Mouse (Mus musculus) kidney, adult 2 months (tissue): ENCODE results near the gene Rassf8.

Source experiments
- CTCF ChIP-seq: fragments of 200-500 bp; conservative IDR thresholded peaks from 2 replicates; pipeline ENCODE4 v1.5.1; 2011; ENCODE audit warnings: low read depth, mild to moderate bottlenecking, control low read depth, low read length, moderate library complexity, mixed read lengths; ENCODE audit not compliant: insufficient read depth, insufficient read length
- POLR2A ChIP-seq: fragments of 200-500 bp; IDR thresholded peaks from one replicate; pipeline ENCODE4 v1.6.1; 2011; ENCODE audit warnings: low read depth, low read length, control low read depth

- TF ChIP-seq POLR2A (no peak), CTCF (no peak)
Measured at GRCm38 (mm10) chr6:145860350-145860749, 113.8 kb downstream of the Rassf8 start.
